Mouse (Mus musculus): ENCODE data around the gene Cpn1. TPM values are rescaled to one million over a fixed set of nuclear protein-coding genes. Genes with fewer than 3 reads are reported as not detected.

Cpn1 gene
- total and polyA plus RNA-seq, 3 experiments = 0.13 to 1.0 (median 0.34) TPM

DNA sequence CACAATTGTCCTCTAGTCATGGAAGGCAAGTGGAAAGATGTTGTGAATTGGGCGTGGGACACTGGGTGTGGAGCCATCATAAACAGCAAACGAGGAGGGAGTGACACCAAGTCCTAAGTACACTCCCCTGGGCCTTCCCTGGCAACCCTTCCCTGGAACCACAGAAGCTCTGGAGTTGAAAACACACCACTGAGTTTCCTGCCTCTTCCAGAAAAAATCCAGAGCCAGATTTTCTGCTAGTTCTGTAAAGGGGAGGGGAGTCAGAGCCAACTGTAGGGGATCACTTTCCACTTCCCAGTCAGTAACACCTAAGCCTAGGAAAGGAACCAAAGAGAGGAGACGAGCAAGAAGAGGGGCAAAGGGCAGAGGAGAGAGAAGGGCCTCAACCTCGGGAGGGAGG is 29.0 kb downstream of the Cpn1 start:
- Histone ChIP-seq H3K4me3 (replicated peaks in 1 of 3; ENCODE audit: low read depth in 2 of 3, low read length in 2 of 3, poor library complexity in 1 of 3) (no peak overlapping the region), H3K9me3 (replicated peaks; ENCODE audit: low read length) (peaks cover 5% of the 10 kb centered on the region), H3K27me3 (replicated peaks) (no peaks in the 10 kb centered on the region), H3K79me2 (replicated peaks; ENCODE audit: control insufficient read depth, extremely low read depth, insufficient read depth, poor library complexity, severe bottlenecking) (no peaks in the 10 kb centered on the region), H3K4me2 (ENCODE audit: insufficient read depth, low read depth, poor library complexity, severe bottlenecking) (no peak overlapping the region), H3K36me3 (replicated peaks in 1 of 2; ENCODE audit: control insufficient read depth in 1 of 2, insufficient read depth in 1 of 2, low read length in 1 of 2) (no peaks in the 10 kb centered on the region), H3K9ac (ENCODE audit: insufficient read depth, low read depth) (no peak overlapping the region), H3K4me1 (ENCODE audit: control insufficient read depth in 1 of 2, insufficient read depth in 2 of 2) (no peaks in the 10 kb centered on the region), H3K27ac (ENCODE audit: insufficient read depth, low read depth) (no peak overlapping the region)
- TF ChIP-seq E2F4 (IDR thresholded peaks at IDR 0.05; ENCODE audit: insufficient replicate concordance, low read depth, low read length) = no peak
- no peak for TF ChIP-seq EP300 (IDR thresholded peaks at IDR 0.05; ENCODE audit: low read length)
- no peak for TF ChIP-seq USF2 (conservative IDR thresholded peaks at IDR 0.05; ENCODE audit: low read depth, low read length)
- TF ChIP-seq SMC3 (IDR thresholded peaks at IDR 0.05; ENCODE audit: low read depth, low read length) = no peak
- TF ChIP-seq MXI1 (IDR thresholded peaks at IDR 0.05; ENCODE audit: low read depth, low read length) = no peak
- no peak for TF ChIP-seq NELFE (IDR thresholded peaks at IDR 0.05; ENCODE audit: low read depth, low read length)
- no peak for TF ChIP-seq KAT2A (IDR thresholded peaks at IDR 0.05; ENCODE audit: insufficient replicate concordance, low read length)
- TF ChIP-seq SIN3A (IDR thresholded peaks at IDR 0.05; ENCODE audit: low read length) = no peak
- no peak for TF ChIP-seq NRF1 (IDR thresholded peaks at IDR 0.05; ENCODE audit: low read depth, low read length)
- no peak for TF ChIP-seq ETS1 (conservative IDR thresholded peaks at IDR 0.05; ENCODE audit: low read depth, low read length)
- TF ChIP-seq ZC3H11A (IDR thresholded peaks at IDR 0.05; ENCODE audit: low read depth, low read length) = no peak
- no peak for TF ChIP-seq CHD2 (IDR thresholded peaks at IDR 0.05; ENCODE audit: low read length)
- no peak for TF ChIP-seq ZMIZ1 (IDR thresholded peaks at IDR 0.05; ENCODE audit: low read depth, low read length)
- no peak for TF ChIP-seq TBP (conservative IDR thresholded peaks at IDR 0.05; ENCODE audit: low read depth, low read length)
- TF ChIP-seq USF1 (IDR thresholded peaks at IDR 0.05; ENCODE audit: low read depth, low read length) = no peak
- TF ChIP-seq GABPA (IDR thresholded peaks at IDR 0.05; ENCODE audit: insufficient replicate concordance, low read depth, low read length) = no peak
- DNase-seq (ENCODE audit: extremely low read depth) = no peak
- dilution Hi-C loops (cut with MboI; ENCODE audit: extremely low pct_ligation_motif_present, extremely low pct_unique_long_range_greater_than_20kb, low sequenced_read_pairs) = no loop called here
- in situ Hi-C loops (cut with MboI; ENCODE audit: low pct_ligation_motif_present, low pct_unique_long_range_greater_than_20kb, low sequenced_read_pairs) = loop anchor here (10.0 kb wide), 2 partner anchors 123 to 203 kb away; partner anchors contain the start of genes Cox15 and Cutc

- no peak for DNase-seq (ENCODE audit: extremely low read depth)
- dilution Hi-C loops (cut with MboI; ENCODE audit: extremely low pct_ligation_motif_present, extremely low pct_unique_long_range_greater_than_20kb, low sequenced_read_pairs) = no loop called here
- Histone ChIP-seq H3K4me1 (ENCODE audit: control insufficient read depth in 1 of 2, insufficient read depth in 2 of 2) (no peaks in the 10 kb centered on the region), H3K27me3 (replicated peaks) (no peaks in the 10 kb centered on the region), H3K9ac (ENCODE audit: insufficient read depth, low read depth) (no peak overlapping the region), H3K4me2 (ENCODE audit: insufficient read depth, low read depth, poor library complexity, severe bottlenecking) (no peak overlapping the region), H3K79me2 (replicated peaks; ENCODE audit: control insufficient read depth, extremely low read depth, insufficient read depth, poor library complexity, severe bottlenecking) (no peaks in the 10 kb centered on the region), H3K27ac (ENCODE audit: insufficient read depth, low read depth) (no peak overlapping the region), H3K4me3 (replicated peaks in 1 of 3; ENCODE audit: low read depth in 2 of 3, low read length in 2 of 3, poor library complexity in 1 of 3) (no peak overlapping the region), H3K9me3 (replicated peaks; ENCODE audit: low read length) (peaks cover 3% of the 10 kb centered on the region), H3K36me3 (replicated peaks in 1 of 2; ENCODE audit: control insufficient read depth in 1 of 2, insufficient read depth in 1 of 2, low read length in 1 of 2) (no peaks in the 10 kb centered on the region)
- in situ Hi-C loops (cut with MboI; ENCODE audit: low pct_ligation_motif_present, low pct_unique_long_range_greater_than_20kb, low sequenced_read_pairs) = loop anchor here (10.0 kb wide), 2 partner anchors 120 to 200 kb away; partner anchors contain the start of genes Cox15 and Cutc
- TF ChIP-seq USF1 (IDR thresholded peaks at IDR 0.05; ENCODE audit: low read depth, low read length) = no peak
- TF ChIP-seq CHD1 (IDR thresholded peaks at IDR 0.05; ENCODE audit: low read depth, low read length) = no peak
- TF ChIP-seq ZKSCAN1 (IDR thresholded peaks at IDR 0.05; ENCODE audit: borderline replicate concordance, low read depth, low read length) = no peak
- no peak for TF ChIP-seq ETS1 (conservative IDR thresholded peaks at IDR 0.05; ENCODE audit: low read depth, low read length)
- no peak for TF ChIP-seq RCOR1 (conservative IDR thresholded peaks at IDR 0.05; ENCODE audit: low read depth, low read length)
- TF ChIP-seq SIN3A (IDR thresholded peaks at IDR 0.05; ENCODE audit: low read length) = no peak
- TF ChIP-seq PAX5 (IDR thresholded peaks at IDR 0.05; ENCODE audit: low read length) = no peak
- no peak for TF ChIP-seq USF2 (conservative IDR thresholded peaks at IDR 0.05; ENCODE audit: low read depth, low read length)
Measured at GRCm38 (mm10) chr19:43955266-43955665, 31.1 kb downstream of the Cpn1 start.

Measured in CH12.LX (cell line).